Mouse (Mus musculus) thymus, adult 2 months (tissue): ENCODE data around the gene Mrpl43. TPM values are rescaled to one million over a fixed set of nuclear protein-coding genes. Genes with fewer than 3 reads are reported as not detected.

Source experiments
- DNase-seq: peaks from one replicate; pipeline ENCODE4 v3.0.0; 2021
- H3K27ac ChIP-seq: fragments of 200-500 bp; 2 replicates; pipeline ENCODE4 v1.5.1; 2012; ENCODE audit warnings: low read length, control low read depth; ENCODE audit not compliant: control insufficient read depth, insufficient read depth
- H3K27me3 ChIP-seq: fragments of 200-500 bp; 2 replicates; pipeline ENCODE4 v1.6.1; 2012; ENCODE audit warnings: mild to moderate bottlenecking, low read length, moderate library complexity, mixed read lengths; ENCODE audit not compliant: control insufficient read depth, insufficient read depth
- H3K36me3 ChIP-seq: fragments of 200-500 bp; 2 replicates; pipeline ENCODE4 v1.6.1; 2012; ENCODE audit warnings: mild to moderate bottlenecking, low read length, moderate library complexity; ENCODE audit not compliant: control insufficient read depth, insufficient read depth
- H3K4me1 ChIP-seq: fragments of 200-500 bp; replicated peaks from 2 replicates; pipeline ENCODE4 v1.6.1; 2012; ENCODE audit warnings: low read length; ENCODE audit not compliant: control insufficient read depth, insufficient read depth
- H3K4me3 ChIP-seq: fragments of 200-500 bp; 2 replicates; pipeline ENCODE4 v1.5.1; 2012; ENCODE audit warnings: mild to moderate bottlenecking, low read length, control low read depth, moderate library complexity; ENCODE audit not compliant: control insufficient read depth, insufficient read depth
- CTCF ChIP-seq: fragments of 200-500 bp; IDR thresholded peaks from 2 replicates; pipeline ENCODE4 v1.5.1; 2012; ENCODE audit warnings: mild to moderate bottlenecking, control low read depth, low read length, moderate library complexity, borderline replicate concordance; ENCODE audit not compliant: control insufficient read depth, poor library complexity, insufficient read depth; ENCODE audit errors: extremely low read depth
- POLR2A ChIP-seq: fragments of 200-500 bp; IDR thresholded peaks from 2 replicates; pipeline ENCODE4 v1.6.1; 2012; ENCODE audit warnings: mild to moderate bottlenecking, low read length, control low read depth, moderate library complexity; ENCODE audit not compliant: control insufficient read depth, poor library complexity, insufficient read depth; ENCODE audit errors: extremely low read depth
- WGBS: fragments of 180-500 bp; shearing (Covaris S2); methylation state at CpG from one replicate; pipeline ENCODE4 v1.1.7; 2018; 5-methylcytosine and 5-hydroxymethylcytosine counted together
- polyA plus RNA-seq: library from polyadenylated mRNA; depleted of rRNA; stranded (reverse); fragments of >200 nt; gene quantifications from 2 replicates; pipeline ENCODE4 v1.2.3, GENCODE M21; 2012

Mrpl43 gene
- polyA plus RNA-seq, 1 experiment: 121 TPM

- 69% methylated on average over 9 of the region's 9 CpGs for WGBS
- H3K4me3 ChIP-seq: no peak overlapping the region
- TF ChIP-seq POLR2A: no peak
- TF ChIP-seq CTCF: no peak
Measured at GRCm38 (mm10) chr19:44988321-44988720, 17.9 kb downstream of the Mrpl43 start.

DNA sequence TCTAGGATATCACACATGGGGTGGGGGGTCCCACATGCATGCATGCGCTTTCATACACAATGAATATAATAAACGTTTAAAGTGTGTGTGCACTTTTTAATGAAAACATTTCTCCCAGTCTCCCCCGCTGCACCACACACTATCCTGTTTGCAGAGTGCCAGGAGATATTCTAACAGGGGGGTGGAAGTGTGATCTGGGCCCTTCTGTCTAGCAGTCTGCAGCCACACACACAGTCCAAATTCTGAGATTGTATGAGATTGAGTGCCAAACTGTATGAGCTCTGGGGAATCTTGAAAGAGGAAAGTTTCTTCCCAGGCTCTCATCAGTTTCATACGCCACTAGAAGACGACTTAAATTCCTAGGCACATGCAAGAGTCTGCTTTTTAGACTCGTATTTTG, 18.4 kb downstream of the Mrpl43 start:
- no peak for DNase-seq
- H3K27me3 ChIP-seq: peaks cover 2% of the 10 kb centered on the region; the same call in 1 of the 2 replicates
- H3K27ac ChIP-seq: no peak overlapping the region
- 84% methylated on average over 6 of the region's 6 CpGs for WGBS
- H3K36me3 ChIP-seq: peaks cover 4% of the 10 kb centered on the region; the same call in 1 of the 2 replicates
- H3K4me1 ChIP-seq: peaks cover 19% of the 10 kb centered on the region
- TF ChIP-seq CTCF (no peak), POLR2A (no peak)
- H3K4me3 ChIP-seq: no peak overlapping the region

More at GRCm38 (mm10) chr19:44988321-44988720, 17.9 kb downstream of the Mrpl43 start:
- H3K27me3 ChIP-seq: peaks cover 2% of the 10 kb centered on the region; the same call in 1 of the 2 replicates
- DNase-seq: no peak
- peaks cover 1% of the 10 kb centered on the region; the same call in 1 of the 2 replicates for H3K36me3 ChIP-seq
- H3K27ac ChIP-seq: no peak overlapping the region
- H3K4me1 ChIP-seq: peaks cover 20% of the 10 kb centered on the region

- Histone ChIP-seq H3K4me3 (no peak overlapping the region), H3K27me3 (peaks cover 2% of the 10 kb centered on the region; the same call in 1 of the 2 replicates), H3K27ac (no peak overlapping the region), H3K36me3 (peaks cover 4% of the 10 kb centered on the region), H3K4me1 (peaks cover 11% of the 10 kb centered on the region)
- TF ChIP-seq CTCF: no peak
- TF ChIP-seq POLR2A: no peak
- 87% methylated on average over 6 of the region's 6 CpGs for WGBS
- no peak for DNase-seq
Measured at GRCm38 (mm10) chr19:44987004-44987403, 19.2 kb downstream of the Mrpl43 start.

- TF ChIP-seq CTCF (no peak), POLR2A (no peak)
- Histone ChIP-seq H3K27me3 (peaks cover 2% of the 10 kb centered on the region; the same call in 1 of the 2 replicates), H3K36me3 (peaks cover 18% of the 10 kb centered on the region), H3K27ac (no peak overlapping the region), H3K4me1 (peaks cover 10% of the 10 kb centered on the region), H3K4me3 (no peak overlapping the region)
- 69% methylated on average over 5 of the region's 5 CpGs for WGBS
- no peak for DNase-seq
Measured at GRCm38 (mm10) chr19:44985159-44985988, 20.9 kb downstream of the Mrpl43 start.

GRCm38 (mm10) chr19:44984420-44984819, 21.8 kb downstream of the Mrpl43 start:
- no peak overlapping the region for H3K4me3 ChIP-seq
- no peak for DNase-seq
- peaks cover 19% of the 10 kb centered on the region for H3K36me3 ChIP-seq
- 0 out of 2 replicates have a peak, but pooled peaks cover 1% of the 10 kb centered on the region for H3K27me3 ChIP-seq
- 95% methylated on average over 4 of the region's 4 CpGs for WGBS
- H3K27ac ChIP-seq: no peak overlapping the region
- TF ChIP-seq CTCF (no peak), POLR2A (no peak)
- peaks cover 5% of the 10 kb centered on the region for H3K4me1 ChIP-seq

DNA sequence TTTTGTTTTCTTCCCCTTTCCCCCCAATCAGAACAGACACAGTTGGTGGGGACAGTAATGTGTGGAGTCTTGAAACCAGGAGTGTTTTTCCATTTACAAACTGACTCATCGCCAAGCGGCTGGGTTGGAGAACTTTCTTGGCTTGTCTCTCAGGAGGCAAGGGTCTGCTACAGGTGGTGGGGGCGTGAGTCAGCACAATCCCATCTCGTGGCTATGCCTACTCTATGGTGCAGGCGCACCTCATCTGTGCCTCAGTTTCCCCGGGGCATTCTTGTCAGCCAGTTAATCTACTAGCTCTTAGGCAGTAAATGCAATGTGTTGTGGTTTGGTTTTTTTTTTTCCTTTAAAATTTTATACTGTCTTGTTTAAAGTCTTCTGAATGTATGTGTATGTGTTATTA, 22.9 kb downstream of the Mrpl43 start:
- H3K4me1 ChIP-seq: no peaks in the 10 kb centered on the region
- no peak for TF ChIP-seq POLR2A
- TF ChIP-seq CTCF: no peak
- WGBS: 91% methylated on average over 6 of the region's 6 CpGs
- H3K27me3 ChIP-seq: no peaks in the 10 kb centered on the region
- peaks cover 26% of the 10 kb centered on the region for H3K36me3 ChIP-seq
- H3K4me3 ChIP-seq: no peak overlapping the region
- DNase-seq: no peak
- no peak overlapping the region for H3K27ac ChIP-seq
